Mouse (Mus musculus) embryo, embryonic 11.5 days (tissue): Measurements from ENCODE around the gene Iqcf3.
A peak's percentile ranks its signal among the peaks of the same experiment; 100 is the strongest.
"Not testable (repeated sequence)": the region's sequence is repeated elsewhere in the genome, so short reads cannot be mapped to it uniquely, and the experiment has no call there.

ENCODE experiments used
- DNase-seq: peaks from one replicate; pipeline ENCODE4 v3.0.0-alpha.2; 2012; ENCODE audit warnings: low read depth, low spot score

Iqcf3 gene

DNA sequence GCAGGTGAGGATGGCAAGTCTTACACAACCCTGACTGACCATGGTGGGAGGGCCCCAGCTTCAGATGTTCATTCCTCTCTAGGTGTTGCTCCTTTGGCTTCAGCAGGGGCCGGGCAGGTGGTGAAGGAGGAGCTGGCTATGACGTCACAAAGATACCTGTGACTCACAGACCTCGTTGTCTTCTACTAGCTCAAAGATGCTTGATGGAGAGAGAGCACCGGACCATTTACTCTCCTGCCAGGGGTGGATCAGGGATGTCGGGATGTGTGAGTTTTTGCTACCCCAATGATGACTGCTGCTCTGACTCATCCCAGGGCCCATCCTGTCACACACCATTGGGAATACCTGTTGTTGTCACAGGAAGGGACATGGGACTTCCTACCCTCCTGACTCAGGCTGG is at the start of gene Iqcf3:
TSS of gene Iqcf3 (minus strand) at position 101 of the 400 bp plus-strand sequence.
- DNase-seq = no peak

GRCm38 (mm10) chr9:106610727-106611126 is 49.3 kb upstream of the Iqcf3 start:
- DNase-seq = no peak

DNA sequence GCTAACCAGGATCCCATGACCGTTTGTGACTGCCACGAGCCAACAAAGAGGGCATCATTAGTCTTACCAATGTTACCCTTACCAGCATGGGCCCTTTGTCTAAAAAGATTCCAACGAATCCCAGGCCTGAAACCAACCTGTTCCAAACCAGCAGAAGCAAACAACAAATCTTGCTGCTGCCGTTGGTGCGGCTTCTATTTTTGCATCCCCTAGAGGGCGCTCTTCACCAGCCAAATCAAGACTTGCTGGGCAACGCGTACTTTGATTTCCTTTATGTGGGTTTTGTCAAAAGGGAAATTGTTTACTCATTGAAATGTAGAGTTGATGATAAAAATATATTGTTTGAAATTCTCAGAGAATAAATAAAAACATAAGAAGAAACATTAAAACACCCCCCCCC is 39.1 kb upstream of the Iqcf3 start:
- peak; percentile 24 for DNase-seq

DNA sequence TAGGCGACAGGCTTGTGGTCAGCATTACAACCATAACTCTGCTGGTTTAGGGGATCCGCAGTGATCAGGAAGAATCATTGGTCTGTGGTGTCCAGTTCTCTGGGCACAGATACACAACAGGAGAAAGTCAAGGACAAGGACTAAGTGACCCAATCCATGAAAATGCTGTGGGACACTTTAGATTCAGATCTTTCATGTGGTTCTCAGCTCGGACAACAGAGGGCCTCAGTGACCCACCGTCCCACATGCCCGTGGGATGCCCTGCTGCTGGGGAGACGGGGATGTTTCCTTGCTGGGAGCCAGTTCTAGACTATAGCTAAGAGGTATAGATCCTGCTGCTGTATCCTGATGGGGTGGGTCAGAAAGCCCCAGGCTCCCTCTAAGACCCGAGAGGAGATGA is 37.0 kb upstream of the Iqcf3 start:
- DNase-seq = no peak

DNA sequence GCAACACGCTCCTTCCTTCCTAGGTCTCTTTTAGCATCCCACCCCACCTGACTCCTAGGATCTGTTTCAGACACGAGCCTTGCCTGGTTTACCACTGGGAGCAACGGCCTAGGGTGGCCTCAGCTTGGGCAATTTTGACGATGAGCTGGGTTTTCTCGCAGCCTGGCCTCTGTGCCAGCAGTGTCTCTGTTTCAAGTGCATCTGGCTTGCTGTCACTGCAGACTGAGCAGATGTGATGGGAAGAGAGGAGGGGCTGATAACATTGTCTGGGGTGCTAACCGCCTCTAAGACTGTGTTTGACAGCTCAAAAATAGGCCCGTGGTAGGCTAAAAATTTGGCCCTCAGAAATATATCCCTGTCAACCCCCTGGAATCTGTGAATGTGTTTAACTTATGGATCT is 34.4 kb upstream of the Iqcf3 start:
- no peak for DNase-seq

- not testable (repeated sequence) for DNase-seq
Observed at GRCm38 (mm10) chr9:106595402-106595801, 34.0 kb upstream of the Iqcf3 start.

DNA sequence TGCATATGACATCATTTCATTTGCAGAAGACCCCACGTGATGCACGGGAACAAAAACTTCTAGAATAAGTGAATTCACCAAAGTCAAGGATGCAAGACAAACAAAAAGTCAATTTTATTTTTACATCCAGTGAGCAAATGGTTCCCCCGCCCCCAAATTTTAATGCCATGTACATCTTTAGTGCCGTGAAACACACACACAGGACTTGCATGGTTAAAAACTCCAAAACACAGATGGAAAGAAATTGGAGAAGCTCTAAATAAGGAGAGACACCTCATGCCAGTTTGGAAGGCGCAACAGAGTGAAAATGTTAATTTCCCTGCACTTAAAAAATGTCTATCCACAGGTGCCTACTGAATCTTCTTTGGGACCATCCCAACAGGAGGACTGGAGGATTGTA is 30.7 kb upstream of the Iqcf3 start:
- no peak for DNase-seq

- DNase-seq = no peak
Observed at GRCm38 (mm10) chr9:106582552-106582951, 21.1 kb upstream of the Iqcf3 start.

GRCm38 (mm10) chr9:106580016-106580415 is 18.6 kb upstream of the Iqcf3 start:
- no peak for DNase-seq

GRCm38 (mm10) chr9:106576112-106576511 is 14.7 kb upstream of the Iqcf3 start:
- DNase-seq = no peak

GRCm38 (mm10) chr9:106573366-106573765 is 11.9 kb upstream of the Iqcf3 start:
- DNase-seq = no peak

DNA sequence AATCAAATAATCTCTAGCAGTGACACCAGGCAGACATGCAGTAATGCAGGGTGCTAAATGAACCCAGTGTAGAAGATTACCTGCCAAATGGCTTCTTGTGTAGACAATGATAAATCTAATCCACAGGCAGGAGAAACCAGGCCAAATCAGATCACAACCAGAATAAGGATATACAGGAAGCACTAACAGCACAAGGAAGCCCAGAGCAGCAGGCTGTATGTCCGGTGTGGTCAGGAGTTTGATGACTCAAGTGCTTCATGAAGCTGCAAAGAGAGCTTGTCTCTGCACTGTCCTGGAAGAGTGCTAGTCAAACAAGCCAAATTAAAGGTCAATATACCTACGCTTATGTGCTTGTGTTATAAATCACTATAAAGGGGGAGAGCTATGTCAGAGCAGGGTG is 10.8 kb upstream of the Iqcf3 start:
- no peak for DNase-seq

DNA sequence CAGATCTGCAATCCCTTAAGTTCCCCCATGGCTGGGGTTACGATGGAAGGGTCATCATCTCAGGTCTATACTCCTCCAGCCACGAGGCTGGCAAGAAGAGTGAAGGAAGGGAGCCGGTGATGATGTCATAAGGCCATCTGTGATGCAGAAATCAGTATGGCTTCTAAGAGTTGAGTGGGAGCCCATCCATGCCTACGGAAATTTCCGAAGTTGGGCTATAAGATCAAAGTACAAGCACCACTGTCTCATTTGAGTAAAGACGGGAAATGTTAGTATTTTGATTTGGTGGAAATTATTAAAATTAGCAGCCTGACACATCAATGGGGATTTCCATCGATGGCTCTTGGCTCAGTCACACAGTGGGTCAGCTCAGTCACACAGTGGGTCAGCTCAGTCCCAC is 9.5 kb upstream of the Iqcf3 start, which contains the start of gene Iqcf4:
TSS of gene Iqcf4 (minus strand) at position 101 of the 400 bp plus-strand sequence.
- DNase-seq = no peak

- DNase-seq = no peak
Observed at GRCm38 (mm10) chr9:106566437-106566836, 5.0 kb upstream of the Iqcf3 start.

- DNase-seq = no peak
Observed at GRCm38 (mm10) chr9:106564025-106564424, 2.6 kb upstream of the Iqcf3 start.

GRCm38 (mm10) chr9:106562291-106562690 is 860 bp upstream of the Iqcf3 start:
- no peak for DNase-seq

DNA sequence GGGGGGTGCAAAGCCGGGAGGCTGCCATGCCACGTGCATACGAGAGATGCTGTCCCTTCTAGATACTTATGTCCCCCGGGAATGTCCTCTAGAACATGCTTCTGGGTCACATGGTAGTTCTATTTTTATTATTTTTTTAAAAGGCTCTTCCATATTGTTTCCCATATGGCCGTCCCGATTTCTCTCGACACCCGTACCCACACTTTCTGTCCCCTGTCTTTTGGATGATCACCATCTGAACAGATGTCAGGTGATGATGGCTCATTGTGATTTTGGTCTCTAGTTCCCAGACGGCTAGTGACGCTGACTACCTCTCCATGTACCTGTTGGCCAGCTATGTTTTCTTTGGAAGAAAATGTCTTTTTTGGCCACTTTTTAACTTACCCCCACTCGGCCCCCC is 26.5 kb downstream of the Iqcf3 start:
- DNase-seq = no peak

- no peak for DNase-seq
Observed at GRCm38 (mm10) chr9:106534296-106534695, 27.1 kb downstream of the Iqcf3 start.

- peak; percentile 30 for DNase-seq
Observed at GRCm38 (mm10) chr9:106531833-106532232, 29.6 kb downstream of the Iqcf3 start.

GRCm38 (mm10) chr9:106519909-106520308 is 41.5 kb downstream of the Iqcf3 start:
- DNase-seq = no peak

- no peak for DNase-seq
Observed at GRCm38 (mm10) chr9:106519433-106519832, 42.0 kb downstream of the Iqcf3 start.

GRCm38 (mm10) chr9:106514273-106514672 is 47.2 kb downstream of the Iqcf3 start, which contains the start of gene Iqcf5:
TSS of gene Iqcf5 (plus strand) at chr9:106514573.
- no peak for DNase-seq

DNA sequence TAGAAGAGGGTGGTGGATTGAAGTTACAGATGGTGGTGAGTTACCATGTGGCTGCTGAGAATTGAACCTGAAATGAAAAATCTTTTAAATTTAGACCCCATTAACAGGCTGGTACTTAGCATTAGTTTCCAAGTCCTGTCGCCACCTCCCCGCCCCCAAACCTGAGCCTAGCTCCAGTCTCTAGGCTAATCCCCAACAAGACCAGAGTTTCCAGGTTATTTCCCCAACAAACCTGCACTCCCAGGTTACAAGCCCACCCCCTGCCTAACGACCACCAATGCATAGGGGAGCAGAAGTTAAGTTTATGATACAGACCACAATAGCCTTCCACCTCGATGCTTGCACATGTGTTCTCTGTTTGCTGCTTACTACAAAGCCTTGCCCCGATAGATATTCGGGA is 47.9 kb downstream of the Iqcf3 start:
- no peak for DNase-seq

DNA sequence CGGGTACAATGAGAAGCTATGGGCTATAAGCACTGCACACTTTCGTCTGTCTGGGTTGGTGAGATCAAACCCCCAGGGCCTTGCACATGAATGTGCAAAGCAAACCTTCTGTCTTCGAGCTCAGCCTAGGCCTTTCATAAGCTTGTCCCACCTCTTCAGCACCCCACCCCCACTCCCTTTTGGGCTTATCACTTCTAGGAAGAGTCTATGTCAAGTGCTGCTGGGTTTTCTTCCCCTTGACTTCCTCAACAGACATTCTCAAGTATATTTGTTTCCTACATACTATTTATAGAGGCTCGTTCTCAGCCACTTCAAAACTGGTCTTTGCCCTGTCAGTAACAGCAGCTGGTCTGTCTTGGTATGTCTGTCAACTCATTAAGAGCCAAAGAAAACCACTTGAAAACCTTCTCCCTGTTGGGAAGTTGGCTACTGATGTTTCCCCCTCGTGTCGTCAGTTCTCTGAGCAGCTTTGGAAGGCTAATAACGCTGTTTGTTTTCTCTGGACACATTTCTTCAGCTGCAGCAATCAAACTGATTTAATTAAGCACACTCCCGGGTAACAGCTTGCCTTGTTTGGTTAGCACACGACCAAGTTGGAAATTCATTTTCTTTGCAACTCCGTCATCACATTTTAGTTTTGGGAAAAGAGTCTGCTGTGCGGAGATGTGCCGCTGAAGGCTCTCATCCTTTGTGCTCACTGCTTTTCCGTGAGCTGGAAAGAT is 48.5 kb downstream of the Iqcf3 start:
- peak; percentile 4 for DNase-seq
